Mouse (Mus musculus) stomach, embryonic 15.5 days (tissue): ENCODE data around the gene Ifit1bl2. TPM values are rescaled to one million over a fixed set of nuclear protein-coding genes. Genes with fewer than 3 reads are reported as not detected.

Experiments used
- ATAC-seq: fragments of 200-750 bp; cut with Nextera tagmentation; 2 replicates; pipeline ENCODE4 v1.8.0; 2017; ENCODE audit warnings: low read depth, moderate number of reproducible peaks, moderate TSS enrichment; ENCODE audit not compliant: insufficient read depth, low FRiP score
- H3K27ac ChIP-seq: fragments of 300-500 bp; sonication (generic); 2 replicates; pipeline ENCODE4 v1.5.1; 2015; ENCODE audit warnings: mild to moderate bottlenecking, inconsistent platforms
- H3K27me3 ChIP-seq: fragments of 300-500 bp; sonication (generic); replicated peaks from 2 replicates; pipeline ENCODE4 v1.6.1; 2015; ENCODE audit warnings: inconsistent platforms
- H3K36me3 ChIP-seq: fragments of 300-500 bp; sonication (generic); 2 replicates; pipeline ENCODE4 v1.6.1; 2015; ENCODE audit warnings: inconsistent platforms
- H3K4me1 ChIP-seq: fragments of 300-500 bp; sonication (generic); 2 replicates; pipeline ENCODE4 v1.6.1; 2015; ENCODE audit warnings: inconsistent platforms
- H3K4me2 ChIP-seq: fragments of 300-500 bp; sonication (generic); 2 replicates; pipeline ENCODE4 v1.6.1; 2015; ENCODE audit warnings: mild to moderate bottlenecking, inconsistent platforms
- H3K4me3 ChIP-seq: fragments of 300-500 bp; sonication (generic); replicated peaks from 2 replicates; pipeline ENCODE4 v1.5.1; 2015; ENCODE audit warnings: inconsistent platforms
- H3K9ac ChIP-seq: fragments of 300-500 bp; sonication (generic); 2 replicates; pipeline ENCODE4 v1.6.1; 2015; ENCODE audit warnings: inconsistent platforms
- H3K9me3 ChIP-seq: fragments of 300-500 bp; sonication (generic); 2 replicates; pipeline ENCODE4 v1.6.1; 2016; ENCODE audit warnings: inconsistent platforms
- WGBS: fragments of 180-500 bp; shearing (Covaris S2); methylation state at CpG from one replicate; pipeline ENCODE4 v1.1.7; 2015; 5-methylcytosine and 5-hydroxymethylcytosine counted together
- polyA plus RNA-seq: library from polyadenylated mRNA; unstranded; fragments of >200 nt; fragmentation: Nextera tagmentation; extraction: Ambion mirVana; gene quantifications from 2 replicates; pipeline ENCODE4 v1.2.1, GENCODE M21; 2015

Ifit1bl2 gene
- polyA plus RNA-seq, result 0.80 and 0.86 TPM in 2 replicates

GRCm38 (mm10) chr19:34640623-34641022 is at the start of gene Ifit1bl2, which contains the start of gene Ifit1:
Gene Ifit1bl2 (minus strand): TSS chr19:34640743.
Gene Ifit1 (plus strand): TSS chr19:34640871.
- H3K27ac ChIP-seq, result no peak within 1 kb of the TSS
- 0 out of 2 replicates have a peak, but pooled peaks have one; percentile 35 for ATAC-seq
- WGBS, result 31% methylated on average over 4 of the region's 4 CpGs
- 0 out of 2 replicates have a peak within 1 kb of the TSS, but pooled peaks have one; percentile 1 for H3K4me3 ChIP-seq
- peak within 1 kb of the TSS; percentile 38 for H3K4me2 ChIP-seq
- no peak within 1 kb of the TSS for H3K9ac ChIP-seq
- H3K36me3 ChIP-seq, result no peaks in the 10 kb centered on the region
- no peaks in the 10 kb centered on the region for H3K4me1 ChIP-seq
- no peaks in the 10 kb centered on the region for H3K9me3 ChIP-seq
- no peaks in the 10 kb centered on the region for H3K27me3 ChIP-seq

GRCm38 (mm10) chr19:34685530-34685929 is 45.0 kb upstream of the Ifit1bl2 start:
- Histone ChIP-seq H3K4me3 (no peak overlapping the region), H3K27me3 (no peaks in the 10 kb centered on the region), H3K4me2 (no peak overlapping the region), H3K9ac (no peak overlapping the region), H3K4me1 (no peaks in the 10 kb centered on the region), H3K27ac (no peak overlapping the region), H3K36me3 (no peaks in the 10 kb centered on the region), H3K9me3 (no peaks in the 10 kb centered on the region)
- ATAC-seq, result no peak
- WGBS, result 80% methylated on average over 1 of the region's 1 CpGs

GRCm38 (mm10) chr19:34684857-34685256 is 44.3 kb upstream of the Ifit1bl2 start:
- Histone ChIP-seq H3K9ac (no peak overlapping the region), H3K9me3 (no peaks in the 10 kb centered on the region), H3K27ac (no peak overlapping the region), H3K4me3 (no peak overlapping the region), H3K36me3 (no peaks in the 10 kb centered on the region), H3K4me2 (no peak overlapping the region), H3K4me1 (no peaks in the 10 kb centered on the region), H3K27me3 (no peaks in the 10 kb centered on the region)
- 38% methylated on average over 1 of the region's 1 CpGs for WGBS
- ATAC-seq, result no peak

GRCm38 (mm10) chr19:34678428-34678827 is 37.9 kb upstream of the Ifit1bl2 start:
- Histone ChIP-seq H3K9me3 (no peaks in the 10 kb centered on the region), H3K4me1 (no peaks in the 10 kb centered on the region), H3K4me2 (no peak overlapping the region), H3K4me3 (no peak overlapping the region), H3K27ac (no peak overlapping the region), H3K27me3 (no peaks in the 10 kb centered on the region), H3K36me3 (no peaks in the 10 kb centered on the region), H3K9ac (no peak overlapping the region)
- 84% methylated on average over 4 of the region's 4 CpGs for WGBS
- ATAC-seq, result no peak

DNA sequence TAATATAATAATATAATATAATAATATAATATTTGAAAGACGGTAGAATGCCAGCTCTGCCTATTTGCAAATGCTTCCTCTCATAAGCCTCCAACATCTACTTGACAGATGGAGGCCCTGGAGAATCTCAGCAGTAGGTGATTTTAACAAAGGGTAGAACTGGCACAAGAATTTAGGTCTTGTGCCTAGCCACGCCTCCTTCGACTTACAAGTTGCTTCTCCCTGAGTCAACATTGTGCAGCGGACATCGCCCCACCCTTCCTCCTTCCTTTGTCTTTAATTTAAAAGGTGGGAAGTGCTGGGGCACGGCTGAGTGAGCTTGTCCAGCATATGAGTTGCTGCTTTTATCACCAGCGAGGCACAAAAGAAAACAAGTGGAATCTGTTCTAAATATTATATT is 32.9 kb upstream of the Ifit1bl2 start:
- Histone ChIP-seq H3K9ac (no peak overlapping the region), H3K9me3 (no peaks in the 10 kb centered on the region), H3K4me3 (no peak overlapping the region), H3K36me3 (no peaks in the 10 kb centered on the region), H3K4me1 (no peaks in the 10 kb centered on the region), H3K27me3 (no peaks in the 10 kb centered on the region), H3K27ac (no peak overlapping the region), H3K4me2 (no peak overlapping the region)
- ATAC-seq, result no peak
- WGBS, result 50% methylated on average over 7 of the region's 7 CpGs

GRCm38 (mm10) chr19:34666127-34666526 is 25.6 kb upstream of the Ifit1bl2 start:
- Histone ChIP-seq H3K9ac (no peak overlapping the region), H3K36me3 (no peaks in the 10 kb centered on the region), H3K27ac (no peak overlapping the region), H3K9me3 (no peaks in the 10 kb centered on the region), H3K4me2 (no peak overlapping the region), H3K4me3 (no peak overlapping the region), H3K4me1 (no peaks in the 10 kb centered on the region), H3K27me3 (no peaks in the 10 kb centered on the region)
- 0% methylated on average over 5 of the region's 5 CpGs for WGBS
- no peak for ATAC-seq

- ATAC-seq, result 0 out of 2 replicates have a peak, but pooled peaks have one; percentile 36
Measured at GRCm38 (mm10) chr19:34662740-34663139, 22.2 kb upstream of the Ifit1bl2 start.

GRCm38 (mm10) chr19:34662067-34662507 is 21.5 kb upstream of the Ifit1bl2 start:
- H3K36me3 ChIP-seq, result no peaks in the 10 kb centered on the region
- WGBS, result 12% methylated on average over 13 of the region's 13 CpGs
- H3K4me2 ChIP-seq, result peak overlapping the region; percentile 56
- H3K4me3 ChIP-seq, result peak overlapping the region; percentile 36
- no peaks in the 10 kb centered on the region for H3K9me3 ChIP-seq
- H3K27ac ChIP-seq, result no peak overlapping the region
- H3K9ac ChIP-seq, result no peak overlapping the region
- ATAC-seq, result peak; percentile 86; the same call in 1 of the 2 replicates
- H3K4me1 ChIP-seq, result no peaks in the 10 kb centered on the region
- no peaks in the 10 kb centered on the region for H3K27me3 ChIP-seq

More at GRCm38 (mm10) chr19:34662740-34663139, 22.2 kb upstream of the Ifit1bl2 start:
- H3K4me3 ChIP-seq, result no peak overlapping the region
- no peaks in the 10 kb centered on the region for H3K9me3 ChIP-seq
- no peaks in the 10 kb centered on the region for H3K36me3 ChIP-seq
- no peak overlapping the region for H3K27ac ChIP-seq
- H3K9ac ChIP-seq, result no peak overlapping the region
- 40% methylated on average over 5 of the region's 5 CpGs for WGBS
- no peaks in the 10 kb centered on the region for H3K4me1 ChIP-seq
- H3K4me2 ChIP-seq, result no peak overlapping the region
- H3K27me3 ChIP-seq, result no peaks in the 10 kb centered on the region

DNA sequence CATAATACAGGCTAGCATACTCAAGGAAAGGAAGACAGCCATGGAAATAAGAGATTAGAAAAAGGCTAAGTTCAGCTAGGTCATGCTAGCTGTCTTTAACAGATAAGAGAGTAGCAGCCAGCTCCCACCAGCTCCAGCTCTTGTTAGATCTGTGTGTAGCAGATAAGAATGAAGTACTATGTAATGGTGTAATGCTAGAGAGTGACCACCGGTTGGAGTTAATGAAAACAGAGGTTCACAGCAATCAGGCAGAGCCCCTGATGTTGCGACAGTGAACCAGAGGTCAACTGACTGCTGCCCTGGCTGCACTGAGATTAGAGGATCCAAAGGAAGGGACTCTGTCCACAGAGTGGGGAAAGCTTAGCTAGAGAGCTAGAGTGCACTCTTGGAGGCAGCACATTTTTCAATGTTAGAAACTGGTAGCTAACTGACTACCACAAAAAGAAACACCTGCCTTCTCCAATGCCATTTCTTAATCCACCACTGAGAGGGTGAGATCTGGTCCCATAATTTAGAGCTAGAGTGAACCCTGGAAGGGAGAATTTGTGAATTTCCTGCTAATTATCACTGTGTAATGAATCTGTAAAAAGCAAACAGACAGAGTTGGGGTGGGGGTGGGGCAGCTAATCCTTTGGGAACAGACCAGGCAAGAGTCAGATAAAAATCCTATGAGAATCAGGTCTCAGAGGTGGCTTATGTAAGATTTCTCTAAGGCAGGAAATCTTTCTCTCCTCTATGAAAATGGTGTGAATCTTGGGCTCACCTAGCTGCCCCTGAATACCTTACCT is 16.2 kb upstream of the Ifit1bl2 start:
- Histone ChIP-seq H3K4me1 (no peaks in the 10 kb centered on the region), H3K9ac (no peak overlapping the region), H3K9me3 (no peaks in the 10 kb centered on the region), H3K4me2 (no peak overlapping the region), H3K27me3 (no peaks in the 10 kb centered on the region), H3K4me3 (no peak overlapping the region), H3K27ac (no peak overlapping the region), H3K36me3 (no peaks in the 10 kb centered on the region)
- peak; percentile 94 for ATAC-seq
- WGBS, result 17% methylated on average over 2 of the region's 2 CpGs

GRCm38 (mm10) chr19:34655227-34655805 is 14.8 kb upstream of the Ifit1bl2 start:
- no peak for ATAC-seq
- Histone ChIP-seq H3K4me3 (no peak overlapping the region), H3K4me2 (no peak overlapping the region), H3K36me3 (no peaks in the 10 kb centered on the region), H3K27me3 (no peaks in the 10 kb centered on the region), H3K9ac (no peak overlapping the region), H3K4me1 (no peaks in the 10 kb centered on the region), H3K27ac (no peak overlapping the region), H3K9me3 (no peaks in the 10 kb centered on the region)
- 61% methylated on average over 10 of the region's 10 CpGs for WGBS

DNA sequence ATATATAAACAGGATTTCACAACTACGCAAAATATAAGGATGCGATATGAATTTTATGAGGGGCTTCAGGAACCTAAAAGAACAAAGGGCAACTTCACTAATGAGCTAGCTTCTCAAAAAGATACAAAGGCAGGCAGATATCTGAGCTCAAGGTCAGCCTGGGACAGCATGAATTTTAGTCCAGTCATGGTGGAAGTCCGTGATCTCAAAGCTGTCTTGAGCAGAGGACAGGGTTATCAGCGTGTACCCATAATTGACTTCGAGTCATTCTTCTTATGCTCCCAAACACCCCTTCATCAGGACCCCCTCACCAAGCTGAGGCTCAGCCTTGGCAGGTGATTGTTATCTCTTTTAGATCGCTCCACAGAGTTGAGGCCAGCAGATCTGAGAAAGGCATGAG is 10.5 kb upstream of the Ifit1bl2 start:
- Histone ChIP-seq H3K4me2 (no peak overlapping the region), H3K4me1 (no peaks in the 10 kb centered on the region), H3K27me3 (no peaks in the 10 kb centered on the region), H3K4me3 (no peak overlapping the region), H3K9me3 (no peaks in the 10 kb centered on the region), H3K36me3 (no peaks in the 10 kb centered on the region), H3K9ac (no peak overlapping the region), H3K27ac (no peak overlapping the region)
- WGBS, result 80% methylated on average over 6 of the region's 6 CpGs
- no peak for ATAC-seq

GRCm38 (mm10) chr19:34650276-34650675 is 9.7 kb upstream of the Ifit1bl2 start:
- no peak overlapping the region for H3K4me3 ChIP-seq
- no peaks in the 10 kb centered on the region for H3K27me3 ChIP-seq
- no peak overlapping the region for H3K9ac ChIP-seq
- no peaks in the 10 kb centered on the region for H3K36me3 ChIP-seq
- 85% methylated on average over 3 of the region's 3 CpGs for WGBS
- no peak overlapping the region for H3K27ac ChIP-seq
- H3K9me3 ChIP-seq, result no peaks in the 10 kb centered on the region
- H3K4me1 ChIP-seq, result no peaks in the 10 kb centered on the region
- ATAC-seq, result no peak
- H3K4me2 ChIP-seq, result no peak overlapping the region
